Mouse (Mus musculus): ENCODE measurements around the gene Rgs7.

Gene Rgs7

GRCm38 (mm10) chr1:175300895-175301294 is 191.4 kb downstream of the Rgs7 start:
- DNase-seq (ENCODE audit: low read depth) = no peak

GRCm38 (mm10) chr1:175300404-175300803 is 191.9 kb downstream of the Rgs7 start:
- DNase-seq (ENCODE audit: low read depth) = no peak

GRCm38 (mm10) chr1:175299603-175300397 is 192.5 kb downstream of the Rgs7 start:
- no peak for DNase-seq (ENCODE audit: low read depth)

- DNase-seq (ENCODE audit: low read depth) = no peak
These were observed 195.4 kb downstream of the Rgs7 start for GRCm38 (mm10) chr1:175296906-175297305.

GRCm38 (mm10) chr1:175290072-175290471 is 202.2 kb downstream of the Rgs7 start:
- no peak for DNase-seq (ENCODE audit: low read depth)

- DNase-seq (ENCODE audit: low read depth) = no peak
These were observed 230.0 kb downstream of the Rgs7 start for GRCm38 (mm10) chr1:175262341-175262740.

GRCm38 (mm10) chr1:175259374-175259773 is 232.9 kb downstream of the Rgs7 start:
- no peak for DNase-seq (ENCODE audit: low read depth)

- no peak for DNase-seq (ENCODE audit: low read depth)
These were observed 237.1 kb downstream of the Rgs7 start for GRCm38 (mm10) chr1:175255224-175255623.

GRCm38 (mm10) chr1:175254724-175255123 is 237.6 kb downstream of the Rgs7 start:
- DNase-seq (ENCODE audit: low read depth) = no peak

GRCm38 (mm10) chr1:175242135-175242534 is 250.2 kb downstream of the Rgs7 start:
- DNase-seq (ENCODE audit: low read depth) = no peak

GRCm38 (mm10) chr1:175240137-175240536 is 252.2 kb downstream of the Rgs7 start:
- DNase-seq (ENCODE audit: low read depth) = no peak

GRCm38 (mm10) chr1:175221593-175222500 is 270.5 kb downstream of the Rgs7 start:
- DNase-seq (ENCODE audit: low read depth) = no peak

- no peak for DNase-seq (ENCODE audit: low read depth)
These were observed 272.7 kb downstream of the Rgs7 start for GRCm38 (mm10) chr1:175219563-175219962.

- no peak for DNase-seq (ENCODE audit: low read depth)
These were observed 285.3 kb downstream of the Rgs7 start for GRCm38 (mm10) chr1:175207004-175207403.

GRCm38 (mm10) chr1:175205633-175206032 is 286.7 kb downstream of the Rgs7 start:
- no peak for DNase-seq (ENCODE audit: low read depth)

GRCm38 (mm10) chr1:175203544-175203943 is 288.8 kb downstream of the Rgs7 start:
- no peak for DNase-seq (ENCODE audit: low read depth)

- no peak for DNase-seq (ENCODE audit: low read depth)
These were observed 289.4 kb downstream of the Rgs7 start for GRCm38 (mm10) chr1:175202902-175203301.

GRCm38 (mm10) chr1:175198881-175199280 is 293.4 kb downstream of the Rgs7 start:
- no peak for DNase-seq (ENCODE audit: low read depth)

GRCm38 (mm10) chr1:175195806-175196205 is 296.5 kb downstream of the Rgs7 start:
- no peak for DNase-seq (ENCODE audit: low read depth)

GRCm38 (mm10) chr1:175188186-175188585 is 304.1 kb downstream of the Rgs7 start:
- DNase-seq (ENCODE audit: low read depth) = no peak

GRCm38 (mm10) chr1:175185211-175185610 is 307.1 kb downstream of the Rgs7 start:
- DNase-seq (ENCODE audit: low read depth) = no peak

GRCm38 (mm10) chr1:175184736-175185135 is 307.6 kb downstream of the Rgs7 start:
- no peak for DNase-seq (ENCODE audit: low read depth)

GRCm38 (mm10) chr1:175178733-175179132 is 313.6 kb downstream of the Rgs7 start:
- DNase-seq (ENCODE audit: low read depth) = no peak

Measured in fibroblast of lung, adult 2 months (primary cell).